Mouse (Mus musculus) heart, adult 2 months (tissue): Measurements from ENCODE around the gene Fam163a. TPM values are rescaled to one million over a fixed set of nuclear protein-coding genes. Genes with fewer than 3 reads are reported as not detected.

Experiments used
- DNase-seq, 2 experiments: peaks; one replicate each; pipeline ENCODE4 v3.0.0; 2021
- H3K27ac ChIP-seq: fragments of 200-600 bp; 2 replicates; pipeline ENCODE4 v1.8.1; 2022
- H3K27me3 ChIP-seq: fragments of 200-500 bp; 2 replicates; pipeline ENCODE4 v1.6.1; 2012; ENCODE audit warnings: mild to moderate bottlenecking, low read length, inconsistent platforms, mixed read lengths; ENCODE audit not compliant: control insufficient read depth, insufficient read depth
- H3K36me3 ChIP-seq: fragments of 200-500 bp; 2 replicates; pipeline ENCODE4 v1.6.1; 2012; ENCODE audit warnings: low read length, inconsistent platforms; ENCODE audit not compliant: control insufficient read depth, insufficient read depth
- H3K4me1 ChIP-seq: fragments of 200-500 bp; 2 replicates; pipeline ENCODE4 v1.6.1; 2011; ENCODE audit warnings: low read length; ENCODE audit not compliant: control insufficient read depth, insufficient read depth
- H3K4me3 ChIP-seq: fragments of 200-600 bp; 2 replicates; pipeline ENCODE4 v1.8.1; 2022
- H3K79me2 ChIP-seq: fragments of 200-500 bp; replicated peaks from 2 replicates; pipeline ENCODE4 v1.6.1; 2012; ENCODE audit warnings: mild to moderate bottlenecking, inconsistent platforms, low read length, moderate library complexity, mixed read lengths; ENCODE audit not compliant: control insufficient read depth, insufficient read depth
- H3K9ac ChIP-seq: fragments of 200-500 bp; 2 replicates; pipeline ENCODE4 v1.6.1; 2012; ENCODE audit warnings: low read depth, mild to moderate bottlenecking, control low read depth, inconsistent platforms, low read length, mixed read lengths
- CTCF ChIP-seq: fragments of 200-600 bp; IDR thresholded peaks from 2 replicates; pipeline ENCODE4 v1.8.1; 2022; ENCODE audit warnings: antibody characterized with exemption, mild to moderate bottlenecking, moderate library complexity
- EP300 ChIP-seq: fragments of 200-500 bp; IDR thresholded peaks from 2 replicates; pipeline ENCODE4 v1.6.1; 2011; ENCODE audit warnings: low read depth, low read length, control low read depth; ENCODE audit not compliant: insufficient read depth
- POLR2A ChIP-seq: fragments of 200-500 bp; IDR thresholded peaks from 2 replicates; pipeline ENCODE4 v1.6.1; 2011; ENCODE audit warnings: mild to moderate bottlenecking, low read depth, low read length, control low read depth; ENCODE audit not compliant: insufficient read depth
- WGBS: fragments of 180-500 bp; shearing (Covaris S2); methylation state at CpG from one replicate; pipeline ENCODE4 v1.1.7; 2018; 5-methylcytosine and 5-hydroxymethylcytosine counted together
- intact Hi-C: fragments of 180-260 bp; cut with DNase I; formaldehyde crosslinking; loops from one replicate; pipeline ENCODE4 v1.15.1; 2025
- polyA plus RNA-seq: library from polyadenylated mRNA; depleted of rRNA; stranded (reverse); fragments of >200 nt; gene quantifications from 2 replicates; pipeline ENCODE4 v1.2.3, GENCODE M21; 2012
- total RNA-seq, 2 experiments: library from RNA; stranded (reverse); gene quantifications; 2 replicates each; pipeline ENCODE4 v1.2.3; 2021

Gene Fam163a
- total and polyA plus RNA-seq, 3 experiments = 0.23 TPM; not detected in 2

- Histone ChIP-seq H3K9ac (no peak overlapping the region), H3K27me3 (no peaks in the 10 kb centered on the region), H3K4me1 (no peaks in the 10 kb centered on the region), H3K79me2 (no peaks in the 10 kb centered on the region), H3K27ac (no peak overlapping the region), H3K36me3 (no peaks in the 10 kb centered on the region), H3K4me3 (no peak overlapping the region)
- no peak for TF ChIP-seq CTCF
- TF ChIP-seq EP300 = no peak
- TF ChIP-seq POLR2A = no peak
- no peak for DNase-seq
- WGBS = 81% methylated on average over 8 of the region's 8 CpGs
- intact Hi-C loops = loop anchor here (5.0 kb wide), 2 partner anchors 448 to 543 kb away; no protein-coding TSS in a partner anchor
These were observed 115.3 kb downstream of the Fam163a start for GRCm38 (mm10) chr1:156089561-156089960.

GRCm38 (mm10) chr1:156087586-156087985 lies 117.2 kb downstream of the Fam163a start:
- H3K36me3 ChIP-seq = no peaks in the 10 kb centered on the region
- H3K27ac ChIP-seq = no peak overlapping the region
- H3K27me3 ChIP-seq = no peaks in the 10 kb centered on the region
- H3K79me2 ChIP-seq = no peaks in the 10 kb centered on the region
- TF ChIP-seq EP300 (no peak), POLR2A (no peak), CTCF (no peak)
- no peak for DNase-seq
- H3K9ac ChIP-seq = no peak overlapping the region
- intact Hi-C loops = loop anchor here (2.0 to 5.0 kb wide), 3 partner anchors 141 to 545 kb away; no protein-coding TSS in a partner anchor
- H3K4me3 ChIP-seq = no peak overlapping the region
- no peaks in the 10 kb centered on the region for H3K4me1 ChIP-seq
- 58% methylated on average over 5 of the region's 5 CpGs for WGBS

GRCm38 (mm10) chr1:156085770-156086169 lies 119.1 kb downstream of the Fam163a start:
- DNase-seq = no peak
- H3K79me2 ChIP-seq = no peaks in the 10 kb centered on the region
- H3K36me3 ChIP-seq = no peaks in the 10 kb centered on the region
- no peaks in the 10 kb centered on the region for H3K27me3 ChIP-seq
- no peak overlapping the region for H3K27ac ChIP-seq
- TF ChIP-seq POLR2A (no peak), CTCF (peak; percentile 96)
- intact Hi-C loops = loop anchor here (1.0 to 5.0 kb wide), 4 partner anchors 143 to 547 kb away; no protein-coding TSS in a partner anchor
- 53% methylated on average over 5 of the region's 5 CpGs for WGBS
- H3K9ac ChIP-seq = no peak overlapping the region
- no peaks in the 10 kb centered on the region for H3K4me1 ChIP-seq
- no peak overlapping the region for H3K4me3 ChIP-seq

GRCm38 (mm10) chr1:156084603-156085002 lies 120.2 kb downstream of the Fam163a start:
- no peak for DNase-seq
- Histone ChIP-seq H3K27ac (no peak overlapping the region), H3K4me3 (no peak overlapping the region), H3K27me3 (no peaks in the 10 kb centered on the region), H3K36me3 (no peaks in the 10 kb centered on the region), H3K9ac (no peak overlapping the region), H3K4me1 (no peaks in the 10 kb centered on the region), H3K79me2 (no peaks in the 10 kb centered on the region)
- 40% methylated on average over 3 of the region's 3 CpGs for WGBS
- TF ChIP-seq POLR2A (no peak), CTCF (no peak), EP300 (no peak)
- intact Hi-C loops = loop anchor here (5.0 kb wide), 2 partner anchors 453 to 548 kb away; no protein-coding TSS in a partner anchor

GRCm38 (mm10) chr1:156077655-156078054 lies 127.2 kb downstream of the Fam163a start:
- Histone ChIP-seq H3K4me3 (no peak overlapping the region), H3K79me2 (no peaks in the 10 kb centered on the region), H3K4me1 (no peaks in the 10 kb centered on the region; the same call in 1 of the 2 replicates), H3K27ac (no peak overlapping the region), H3K27me3 (no peaks in the 10 kb centered on the region), H3K9ac (no peak overlapping the region), H3K36me3 (no peaks in the 10 kb centered on the region)
- intact Hi-C loops = no loop called here
- TF ChIP-seq POLR2A (no peak), EP300 (no peak), CTCF (no peak)
- 59% methylated on average over 3 of the region's 3 CpGs for WGBS
- no peak for DNase-seq

GRCm38 (mm10) chr1:156076474-156076873 lies 128.4 kb downstream of the Fam163a start:
- WGBS = 67% methylated on average over 4 of the region's 4 CpGs
- H3K4me3 ChIP-seq = no peak overlapping the region
- intact Hi-C loops = no loop called here
- H3K27ac ChIP-seq = no peak overlapping the region
- H3K79me2 ChIP-seq = no peaks in the 10 kb centered on the region
- no peaks in the 10 kb centered on the region; the same call in 1 of the 2 replicates for H3K4me1 ChIP-seq
- no peak overlapping the region for H3K9ac ChIP-seq
- H3K36me3 ChIP-seq = no peaks in the 10 kb centered on the region
- TF ChIP-seq POLR2A (no peak), CTCF (no peak), EP300 (no peak)
- H3K27me3 ChIP-seq = no peaks in the 10 kb centered on the region
- DNase-seq = no peak
